Mouse (Mus musculus): ENCODE measurements around the gene Bpi. TPM values are rescaled to one million over a fixed set of nuclear protein-coding genes. Genes with fewer than 3 reads are reported as not detected.

The Bpi gene
- polyA plus RNA-seq, 1 experiment from 2014 or later: not detected

DNA sequence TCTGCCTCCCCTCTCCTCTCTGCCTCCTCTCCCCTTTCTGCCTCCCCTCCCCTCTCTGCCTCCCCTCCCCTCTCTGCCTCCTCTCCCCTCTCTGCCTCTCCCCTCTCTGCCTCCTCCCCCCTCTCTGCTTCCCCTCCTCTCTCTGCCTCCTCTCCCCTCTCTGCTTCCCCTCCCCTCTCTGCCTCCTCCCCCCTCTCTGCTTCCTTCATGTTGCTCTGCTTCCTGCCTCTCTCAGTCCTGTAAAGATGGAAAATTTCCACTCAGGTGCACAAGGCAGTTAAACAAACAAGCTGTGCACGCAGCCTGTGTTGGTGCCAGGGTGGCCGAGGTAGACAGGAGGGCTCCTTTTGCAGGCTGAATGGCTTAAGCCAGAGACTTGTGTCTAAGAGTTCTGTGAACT lies 15.8 kb downstream of the Bpi start:
- Histone ChIP-seq H3K36me3 (no peaks in the 10 kb centered on the region), H3K4me3 (no peak overlapping the region), H3K27ac (replicated peaks) (no peak overlapping the region), H3K27me3 (replicated peaks) (no peaks in the 10 kb centered on the region; the same call in 1 of the 2 replicates), H3K9ac (no peak overlapping the region), H3K4me1 (0 out of 2 replicates have a peak, but pooled peaks cover 4% of the 10 kb centered on the region), H3K4me2 (no peak overlapping the region), H3K9me3 (no peaks in the 10 kb centered on the region)
- WGBS: 33% methylated on average over 2 of the region's 2 CpGs
- ATAC-seq (ENCODE audit: extremely low read depth, insufficient number of reproducible peaks, low FRiP score, low TSS enrichment): no peak

- no peak overlapping the region for H3K27ac ChIP-seq (replicated peaks)
- ATAC-seq (ENCODE audit: extremely low read depth, insufficient number of reproducible peaks, low FRiP score, low TSS enrichment): no peak
- no peaks in the 10 kb centered on the region for H3K9me3 ChIP-seq
- H3K4me2 ChIP-seq: no peak overlapping the region
- H3K4me3 ChIP-seq: no peak overlapping the region
- no peaks in the 10 kb centered on the region; the same call in 1 of the 2 replicates for H3K27me3 ChIP-seq (replicated peaks)
- H3K36me3 ChIP-seq: no peaks in the 10 kb centered on the region
- 0 out of 2 replicates have a peak, but pooled peaks cover 4% of the 10 kb centered on the region for H3K4me1 ChIP-seq
- WGBS: 76% methylated on average over 3 of the region's 3 CpGs
- H3K9ac ChIP-seq: no peak overlapping the region
Measured at GRCm38 (mm10) chr2:158275349-158275748, 17.5 kb downstream of the Bpi start.

DNA sequence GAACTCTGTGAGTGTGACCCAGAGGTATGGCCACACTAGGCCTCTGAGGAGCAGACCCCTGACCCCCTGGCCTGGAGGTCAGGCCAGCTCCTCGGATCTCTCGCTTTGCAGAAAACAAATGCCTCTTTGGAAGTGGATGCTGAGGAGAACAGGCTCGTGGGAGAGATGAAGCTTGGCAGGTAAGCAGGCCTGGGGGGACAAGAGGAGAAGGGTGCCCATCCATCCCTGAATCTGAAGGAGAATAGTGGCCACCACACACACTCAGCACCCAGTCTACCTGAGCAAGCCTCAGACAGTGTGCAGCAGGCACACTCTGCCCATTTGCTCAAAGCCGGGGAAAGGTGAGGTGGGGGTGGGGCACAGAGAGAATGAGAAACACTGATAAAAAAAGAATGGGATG lies 17.9 kb downstream of the Bpi start:
- H3K4me1 ChIP-seq: 0 out of 2 replicates have a peak, but pooled peaks cover 4% of the 10 kb centered on the region
- H3K9ac ChIP-seq: no peak overlapping the region
- no peak for ATAC-seq (ENCODE audit: extremely low read depth, insufficient number of reproducible peaks, low FRiP score, low TSS enrichment)
- H3K9me3 ChIP-seq: no peaks in the 10 kb centered on the region
- no peak overlapping the region for H3K27ac ChIP-seq (replicated peaks)
- no peaks in the 10 kb centered on the region; the same call in 1 of the 2 replicates for H3K27me3 ChIP-seq (replicated peaks)
- WGBS: 74% methylated on average over 4 of the region's 4 CpGs
- no peak overlapping the region for H3K4me2 ChIP-seq
- H3K4me3 ChIP-seq: no peak overlapping the region
- H3K36me3 ChIP-seq: no peaks in the 10 kb centered on the region

- 58% methylated on average over 6 of the region's 6 CpGs for whole genome bisulfite sequencing
- Histone ChIP-seq H3K27me3 (replicated peaks) (peaks cover 3% of the 10 kb centered on the region; the same call in 1 of the 2 replicates), H3K4me1 (0 out of 2 replicates have a peak, but pooled peaks cover 4% of the 10 kb centered on the region), H3K9me3 (no peaks in the 10 kb centered on the region), H3K36me3 (no peaks in the 10 kb centered on the region), H3K4me2 (no peak overlapping the region), H3K27ac (replicated peaks) (no peak overlapping the region), H3K4me3 (no peak overlapping the region), H3K9ac (no peak overlapping the region)
- ATAC-seq (ENCODE audit: extremely low read depth, insufficient number of reproducible peaks, low FRiP score, low TSS enrichment): no peak
Measured at GRCm38 (mm10) chr2:158276451-158276850, 18.6 kb downstream of the Bpi start.

GRCm38 (mm10) chr2:158276878-158277277 lies 19.0 kb downstream of the Bpi start:
- Histone ChIP-seq H3K9me3 (no peaks in the 10 kb centered on the region), H3K36me3 (no peaks in the 10 kb centered on the region), H3K4me1 (0 out of 2 replicates have a peak, but pooled peaks cover 4% of the 10 kb centered on the region), H3K4me3 (no peak overlapping the region), H3K27me3 (replicated peaks) (peaks cover 7% of the 10 kb centered on the region; the same call in 1 of the 2 replicates), H3K27ac (replicated peaks) (no peak overlapping the region), H3K9ac (no peak overlapping the region), H3K4me2 (no peak overlapping the region)
- WGBS: 54% methylated on average over 4 of the region's 4 CpGs
- no peak for ATAC-seq (ENCODE audit: extremely low read depth, insufficient number of reproducible peaks, low FRiP score, low TSS enrichment)

DNA sequence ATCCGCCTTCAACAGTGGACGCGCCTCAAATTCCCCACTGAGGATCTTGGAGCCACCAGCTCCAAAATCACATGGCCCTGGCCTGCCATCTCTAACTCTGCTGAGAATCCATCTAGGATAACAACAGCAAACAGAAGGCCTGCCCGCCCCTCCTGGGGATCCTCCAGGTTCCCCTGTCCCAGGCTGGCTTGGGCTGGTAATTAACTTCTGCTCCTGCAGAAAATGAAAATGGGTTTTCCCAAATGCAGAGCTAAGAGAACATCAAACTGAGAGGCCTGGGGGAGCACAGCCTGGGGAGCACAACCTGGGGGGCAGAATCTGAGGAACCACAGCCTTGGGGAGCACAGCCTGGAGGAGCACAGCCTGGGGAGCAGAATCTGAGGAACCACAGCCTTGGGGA lies 21.8 kb downstream of the Bpi start:
- ATAC-seq (ENCODE audit: extremely low read depth, insufficient number of reproducible peaks, low FRiP score, low TSS enrichment): no peak
- no peak overlapping the region for H3K27ac ChIP-seq (replicated peaks)
- peaks cover 13% of the 10 kb centered on the region for H3K4me1 ChIP-seq
- no peak overlapping the region for H3K9ac ChIP-seq
- H3K9me3 ChIP-seq: no peaks in the 10 kb centered on the region
- no peak overlapping the region for H3K4me3 ChIP-seq
- H3K27me3 ChIP-seq (replicated peaks): peaks cover 12% of the 10 kb centered on the region; the same call in 1 of the 2 replicates
- no peaks in the 10 kb centered on the region for H3K36me3 ChIP-seq
- no peak overlapping the region for H3K4me2 ChIP-seq
- WGBS: 74% methylated on average over 4 of the region's 4 CpGs

DNA sequence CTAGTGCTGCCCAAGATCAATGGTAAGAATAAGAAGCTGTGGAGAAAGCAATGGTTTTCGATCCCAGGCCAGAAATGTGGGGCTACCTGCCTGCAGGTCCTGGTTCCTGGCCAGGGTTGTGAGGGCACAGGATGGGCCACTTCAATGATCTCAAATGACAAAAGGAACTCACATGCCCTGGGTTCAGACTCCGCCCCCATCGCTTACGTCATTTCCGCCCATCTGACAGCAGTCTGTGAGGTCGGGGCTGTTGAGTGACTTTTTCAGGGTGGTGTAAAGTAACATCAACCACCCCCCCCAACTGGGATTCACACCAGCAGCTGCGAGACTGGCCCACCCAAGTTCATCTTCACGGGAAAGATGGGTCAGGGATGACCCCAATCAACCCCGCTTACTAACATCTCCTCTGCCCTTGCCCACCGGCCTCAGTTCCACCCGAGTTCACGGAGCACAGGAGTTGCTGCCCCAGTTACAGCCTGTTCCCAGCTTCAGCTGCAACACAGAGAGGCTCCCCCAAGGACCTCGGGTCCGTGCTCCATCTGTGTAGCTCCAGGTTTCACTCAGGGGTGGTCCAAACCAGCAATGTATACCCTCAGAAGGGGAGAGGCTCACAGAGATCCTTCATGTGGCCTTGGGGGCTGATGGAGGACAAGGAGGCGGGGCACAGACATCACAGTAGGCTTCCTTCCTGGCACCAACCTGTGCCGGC lies 23.8 kb downstream of the Bpi start:
- Histone ChIP-seq H3K4me3 (no peak overlapping the region), H3K9ac (no peak overlapping the region), H3K36me3 (no peaks in the 10 kb centered on the region), H3K9me3 (no peaks in the 10 kb centered on the region), H3K27ac (replicated peaks) (no peak overlapping the region), H3K4me1 (peaks cover 11% of the 10 kb centered on the region), H3K27me3 (replicated peaks) (peaks cover 12% of the 10 kb centered on the region; the same call in 1 of the 2 replicates), H3K4me2 (no peak overlapping the region)
- WGBS: 59% methylated on average over 16 of the region's 16 CpGs
- ATAC-seq (ENCODE audit: extremely low read depth, insufficient number of reproducible peaks, low FRiP score, low TSS enrichment): no peak

DNA sequence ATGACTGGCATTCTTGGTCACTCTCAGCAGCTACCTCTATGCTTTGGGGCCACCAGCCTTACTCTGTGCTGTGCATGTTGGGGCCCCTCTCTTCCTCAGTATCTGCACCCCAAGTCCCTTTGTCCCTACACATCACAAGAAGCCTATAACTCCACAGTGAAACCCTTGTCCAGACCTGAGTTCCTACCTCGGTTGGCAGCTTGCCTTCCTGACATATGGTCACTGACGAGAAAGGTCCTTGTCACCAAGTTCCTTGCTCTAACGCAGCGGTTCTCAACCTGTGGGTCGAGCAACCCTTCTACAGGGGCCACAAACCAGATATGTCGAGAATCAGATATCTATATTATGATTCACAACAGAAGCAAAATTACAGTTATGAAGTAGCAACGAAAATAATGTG lies 25.2 kb downstream of the Bpi start:
- Histone ChIP-seq H3K4me1 (peaks cover 9% of the 10 kb centered on the region), H3K4me3 (no peak overlapping the region), H3K36me3 (no peaks in the 10 kb centered on the region), H3K9ac (no peak overlapping the region), H3K27ac (replicated peaks) (no peak overlapping the region), H3K27me3 (replicated peaks) (peaks cover 12% of the 10 kb centered on the region; the same call in 1 of the 2 replicates), H3K9me3 (no peaks in the 10 kb centered on the region), H3K4me2 (no peak overlapping the region)
- 59% methylated on average over 7 of the region's 7 CpGs for WGBS
- no peak for ATAC-seq (ENCODE audit: extremely low read depth, insufficient number of reproducible peaks, low FRiP score, low TSS enrichment)

- Histone ChIP-seq H3K4me1 (peaks cover 9% of the 10 kb centered on the region), H3K36me3 (no peaks in the 10 kb centered on the region), H3K9me3 (no peaks in the 10 kb centered on the region), H3K4me3 (no peak overlapping the region), H3K4me2 (no peak overlapping the region), H3K9ac (no peak overlapping the region), H3K27me3 (replicated peaks) (peaks cover 12% of the 10 kb centered on the region; the same call in 1 of the 2 replicates), H3K27ac (replicated peaks) (no peak overlapping the region)
- 41% methylated on average over 6 of the region's 6 CpGs for WGBS
- no peak for ATAC-seq (ENCODE audit: extremely low read depth, insufficient number of reproducible peaks, low FRiP score, low TSS enrichment)
Measured at GRCm38 (mm10) chr2:158283771-158284170, 25.9 kb downstream of the Bpi start.

DNA sequence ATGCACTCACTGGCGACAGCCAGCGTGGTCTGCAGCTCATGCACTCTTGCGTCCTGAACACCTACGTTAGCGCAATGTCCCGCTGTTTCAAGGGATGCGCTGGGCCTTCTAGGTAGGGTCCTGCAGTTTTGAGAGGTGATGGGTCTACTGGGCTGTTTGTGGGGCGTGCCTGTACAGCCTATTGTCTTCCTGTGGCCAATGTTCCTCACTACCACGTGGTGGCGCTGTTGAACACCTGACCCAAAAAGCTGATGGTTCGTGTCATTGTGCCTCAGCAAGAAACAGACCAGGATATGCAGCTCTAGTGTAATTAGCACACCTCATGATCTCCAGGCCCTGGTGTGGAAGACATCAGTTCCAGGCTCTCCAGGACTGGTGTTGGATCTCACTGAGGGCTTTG lies 26.7 kb downstream of the Bpi start:
- no peak overlapping the region for H3K27ac ChIP-seq (replicated peaks)
- peaks cover 9% of the 10 kb centered on the region for H3K4me1 ChIP-seq
- no peak overlapping the region for H3K4me3 ChIP-seq
- H3K9me3 ChIP-seq: no peaks in the 10 kb centered on the region
- peaks cover 12% of the 10 kb centered on the region; the same call in 1 of the 2 replicates for H3K27me3 ChIP-seq (replicated peaks)
- no peak overlapping the region for H3K9ac ChIP-seq
- peak overlapping the region; percentile 34 for H3K4me2 ChIP-seq
- H3K36me3 ChIP-seq: no peaks in the 10 kb centered on the region
- 20% methylated on average over 11 of the region's 11 CpGs for WGBS
- no peak; the same call in 1 of the 2 replicates for ATAC-seq (ENCODE audit: extremely low read depth, insufficient number of reproducible peaks, low FRiP score, low TSS enrichment)

GRCm38 (mm10) chr2:158285655-158286054 lies 27.8 kb downstream of the Bpi start:
- H3K9me3 ChIP-seq: no peaks in the 10 kb centered on the region

GRCm38 (mm10) chr2:158295700-158296099 lies 37.8 kb downstream of the Bpi start:
- WGBS: 42% methylated on average over 9 of the region's 9 CpGs

More at GRCm38 (mm10) chr2:158285655-158286054, 27.8 kb downstream of the Bpi start:
- no peak overlapping the region for H3K27ac ChIP-seq (replicated peaks)
- no peaks in the 10 kb centered on the region for H3K36me3 ChIP-seq
- H3K9ac ChIP-seq: no peak overlapping the region
- peaks cover 9% of the 10 kb centered on the region for H3K4me1 ChIP-seq
- ATAC-seq (ENCODE audit: extremely low read depth, insufficient number of reproducible peaks, low FRiP score, low TSS enrichment): no peak
- 65% methylated on average over 6 of the region's 6 CpGs for WGBS
- H3K4me3 ChIP-seq: no peak overlapping the region
- no peak overlapping the region for H3K4me2 ChIP-seq
- peaks cover 12% of the 10 kb centered on the region; the same call in 1 of the 2 replicates for H3K27me3 ChIP-seq (replicated peaks)

More at GRCm38 (mm10) chr2:158295700-158296099, 37.8 kb downstream of the Bpi start:
- ATAC-seq (ENCODE audit: extremely low read depth, insufficient number of reproducible peaks, low FRiP score, low TSS enrichment): peak; percentile 31
- no peak overlapping the region for H3K9ac ChIP-seq
- no peaks in the 10 kb centered on the region for H3K27me3 ChIP-seq (replicated peaks)
- H3K36me3 ChIP-seq: no peaks in the 10 kb centered on the region
- peaks cover 10% of the 10 kb centered on the region; the same call in 1 of the 2 replicates for H3K4me1 ChIP-seq
- no peaks in the 10 kb centered on the region for H3K9me3 ChIP-seq
- H3K27ac ChIP-seq (replicated peaks): no peak overlapping the region
- peak overlapping the region; percentile 6; the same call in 1 of the 2 replicates for H3K4me2 ChIP-seq
- no peak overlapping the region for H3K4me3 ChIP-seq
